Mouse (Mus musculus) MEL (cell line): Measurements from ENCODE around the gene Atp6v1g2. TPM values are rescaled to one million over a fixed set of nuclear protein-coding genes. Genes with fewer than 3 reads are reported as not detected.

Experiments
- DNase-seq: peaks from one replicate; pipeline ENCODE4 v3.0.0; 2011; ENCODE audit warnings: low read depth, low spot score
- H3K27ac ChIP-seq: 2 replicates; pipeline ENCODE4 v1.5.1; 2012; ENCODE audit warnings: low read depth, mild to moderate bottlenecking, control low read depth, low read length, moderate library complexity; ENCODE audit not compliant: control insufficient read depth
- H3K27me3 ChIP-seq, 2 experiments: fragments of 150-350 bp in 1 of 2; sonication (generic) in 1 of 2; 2 replicates each; pipeline ENCODE4 v1.6.1; 2012; ENCODE audit warnings: low read length in 2 of 2, mild to moderate bottlenecking in 2 of 2, improper control_type of control experiment in 1 of 2, moderate library complexity in 1 of 2; ENCODE audit not compliant: insufficient read depth in 2 of 2, control insufficient read depth in 1 of 2
- H3K36me3 ChIP-seq, 2 experiments: 2 replicates each; pipeline ENCODE4 v1.6.1; 2012 to 2014; ENCODE audit warnings: low read length in 2 of 2, improper control_type of control experiment in 1 of 2, inconsistent platforms in 1 of 2, mild to moderate bottlenecking in 1 of 2; ENCODE audit not compliant: insufficient read depth in 2 of 2, control insufficient read depth in 1 of 2
- H3K4me1 ChIP-seq, 2 experiments: fragments of 150-350 bp in 1 of 2; sonication (generic) in 1 of 2; 2 replicates each; pipeline ENCODE4 v1.6.1; 2012; ENCODE audit warnings: low read length in 2 of 2, improper control_type of control experiment in 1 of 2, mild to moderate bottlenecking in 1 of 2; ENCODE audit not compliant: insufficient read depth in 2 of 2, control insufficient read depth in 1 of 2
- H3K4me3 ChIP-seq, 2 experiments: fragments of 150-350 bp in 1 of 2; sonication (generic) in 1 of 2; 2 replicates each; pipeline ENCODE4 v1.5.1; 2012; ENCODE audit warnings: low read depth in 2 of 2, low read length in 2 of 2, mild to moderate bottlenecking in 2 of 2, moderate library complexity in 2 of 2, control low read depth in 1 of 2, improper control_type of control experiment in 1 of 2; ENCODE audit not compliant: control insufficient read depth in 1 of 2, insufficient read depth in 1 of 2
- H3K79me2 ChIP-seq: 2 replicates; pipeline ENCODE4 v1.6.1; 2012; ENCODE audit warnings: mild to moderate bottlenecking, low read length, moderate library complexity; ENCODE audit not compliant: control insufficient read depth, poor library complexity, insufficient read depth
- H3K9ac ChIP-seq: 2 replicates; pipeline ENCODE4 v1.6.1; 2012; ENCODE audit warnings: low read depth, mild to moderate bottlenecking, control low read depth, low read length, moderate library complexity; ENCODE audit not compliant: control insufficient read depth, poor library complexity, severe bottlenecking
- H3K9me3 ChIP-seq: fragments of 150-350 bp; sonication (generic); replicated peaks from 2 replicates; pipeline ENCODE4 v1.6.1; 2012; ENCODE audit warnings: mild to moderate bottlenecking, low read length, improper control_type of control experiment, moderate library complexity; ENCODE audit not compliant: insufficient read depth
- BHLHE40 ChIP-seq: IDR thresholded peaks from 2 replicates; pipeline ENCODE4 v1.6.1; 2012; ENCODE audit warnings: low read depth, mild to moderate bottlenecking, inconsistent platforms, low read length, improper control_type of control experiment, borderline replicate concordance
- ETS1 ChIP-seq: IDR thresholded peaks from 2 replicates; pipeline ENCODE4 v1.6.1; 2012; ENCODE audit warnings: low read depth, mild to moderate bottlenecking, inconsistent platforms, low read length, improper control_type of control experiment, moderate library complexity
- GATA1 ChIP-seq: IDR thresholded peaks from 2 replicates; pipeline ENCODE4 v1.6.1; 2011; ENCODE audit warnings: low read depth, low read length, improper control_type of control experiment
- JUND ChIP-seq: IDR thresholded peaks from 2 replicates; pipeline ENCODE4 v1.6.1; 2011; ENCODE audit warnings: low read depth, mild to moderate bottlenecking, improper control_type of control experiment, low read length
- MYB ChIP-seq: IDR thresholded peaks from 2 replicates; pipeline ENCODE4 v1.6.1; 2011; ENCODE audit warnings: mild to moderate bottlenecking, low read depth, low read length, improper control_type of control experiment
- POLR2A ChIP-seq, 2 experiments: IDR thresholded peaks; 2 replicates each; pipeline ENCODE4 v1.6.1; 2011 to 2012; ENCODE audit warnings: low read length in 2 of 2, mild to moderate bottlenecking in 2 of 2, control low read depth in 1 of 2, improper control_type of control experiment in 1 of 2, low read depth in 1 of 2, moderate library complexity in 1 of 2; ENCODE audit not compliant: control insufficient read depth in 1 of 2, insufficient read depth in 1 of 2, poor library complexity in 1 of 2
- POLR2AphosphoS2 ChIP-seq: IDR thresholded peaks from 2 replicates; pipeline ENCODE4 v1.6.1; 2011; ENCODE audit warnings: low read length, improper control_type of control experiment
- SMC3 ChIP-seq: IDR thresholded peaks from 2 replicates; pipeline ENCODE4 v1.6.1; 2011; ENCODE audit warnings: low read depth, low read length, improper control_type of control experiment
- TAL1 ChIP-seq: IDR thresholded peaks from 2 replicates; pipeline ENCODE4 v1.6.1; 2012; ENCODE audit warnings: mild to moderate bottlenecking, inconsistent platforms, low read length, moderate library complexity, mixed read lengths
- TBP ChIP-seq: IDR thresholded peaks from 2 replicates; pipeline ENCODE4 v1.8.0; 2011; ENCODE audit warnings: low read depth, low read length, improper control_type of control experiment
- UBTF ChIP-seq: IDR thresholded peaks from 2 replicates; pipeline ENCODE4 v1.6.1; 2012; ENCODE audit warnings: low read depth, mild to moderate bottlenecking, inconsistent platforms, low read length, improper control_type of control experiment, moderate library complexity, borderline replicate concordance; ENCODE audit not compliant: insufficient read depth
- ZNF384 ChIP-seq: IDR thresholded peaks from 2 replicates; pipeline ENCODE4 v1.6.1; 2012; ENCODE audit warnings: low read depth, mild to moderate bottlenecking, inconsistent platforms, low read length, improper control_type of control experiment
- polyA plus RNA-seq, 2 experiments: library from polyadenylated mRNA; stranded (reverse) in 1 of 2; unstranded in 1 of 2; fragments of >175 nt in 1 of 2; fragments of >200 nt in 1 of 2; gene quantifications; 2 replicates each; pipeline versions ENCODE4 v1.2.1 to v1.2.4; 2012; ENCODE audit warnings: low replicate concordance in 2 of 2, low read depth in 1 of 2; ENCODE audit not compliant: insufficient read length in 2 of 2, insufficient read depth in 1 of 2, missing spikeins in 1 of 2
- total RNA-seq: library from RNA; depleted of rRNA; stranded (reverse); fragments of 300-350 nt; gene quantifications from 2 replicates; pipeline ENCODE4 v1.2.3, GENCODE M21; 2012

Atp6v1g2 gene
- total and polyA plus RNA-seq, 3 experiments, result 0.46 to 4.7 TPM; not detected in 1

- TF ChIP-seq GATA1 (no peak), BHLHE40 (no peak), POLR2AphosphoS2 (no peak), SMC3 (no peak), UBTF (no peak), MYB (no peak), JUND (no peak)
- Histone ChIP-seq H3K9me3 (no peaks in the 10 kb centered on the region), H3K79me2 (peaks cover 5% of the 10 kb centered on the region; the same call in 1 of the 2 replicates), H3K4me1 (peaks cover 19 to 31% of the 10 kb centered on the region in 2 experiments), H3K36me3 (peaks cover 0 to 24% of the 10 kb centered on the region in 2 experiments; a peak in 2 of 4 replicates), H3K4me3 (peak within 1 kb of the TSS; percentile 71 to 74), H3K27ac (peak within 1 kb of the TSS; percentile 17; the same call in 1 of the 2 replicates), H3K9ac (peak within 1 kb of the TSS; percentile 71), H3K27me3 (no peaks in the 10 kb centered on the region)
- no peak for DNase-seq
Measured at GRCm38 (mm10) chr17:35193881-35194843, 39.3 kb upstream of the Atp6v1g2 start, which contains the start of gene Ltb. TSS of gene Ltb (plus strand) at chr17:35194439.

GRCm38 (mm10) chr17:35194844-35195630 lies 38.4 kb upstream of the Atp6v1g2 start:
- no peak overlapping the region for H3K27ac ChIP-seq
- H3K27me3 ChIP-seq, result no peaks in the 10 kb centered on the region
- H3K4me1 ChIP-seq, result peaks cover 11 to 23% of the 10 kb centered on the region in 2 experiments
- peak overlapping the region; percentile 71 for H3K9ac ChIP-seq
- TF ChIP-seq POLR2A (IDR thresholded peaks at IDR 0.05; ENCODE audit: control insufficient read depth in 1 of 2, insufficient read depth in 1 of 2, low read depth in 1 of 2, low read length in 2 of 2, poor library complexity in 1 of 2) (no peak), TAL1 (no peak), ZNF384 (no peak), ETS1 (no peak), TBP (no peak)
- no peak for DNase-seq
- no peaks in the 10 kb centered on the region for H3K9me3 ChIP-seq
- peaks cover 5% of the 10 kb centered on the region; the same call in 1 of the 2 replicates for H3K79me2 ChIP-seq
- peaks cover 0 to 18% of the 10 kb centered on the region in 2 experiments; a peak in 2 of 4 replicates for H3K36me3 ChIP-seq
- peak overlapping the region; percentile 71 to 74 for H3K4me3 ChIP-seq
